Mouse (Mus musculus) kidney, adult 2 months (tissue): ENCODE results near the gene Gm21964.

ENCODE experiments used
- CTCF ChIP-seq: fragments of 200-500 bp; conservative IDR thresholded peaks from 2 replicates; pipeline ENCODE4 v1.5.1; 2011; ENCODE audit warnings: low read depth, mild to moderate bottlenecking, control low read depth, low read length, moderate library complexity, mixed read lengths; ENCODE audit not compliant: insufficient read depth, insufficient read length
- POLR2A ChIP-seq: fragments of 200-500 bp; IDR thresholded peaks from one replicate; pipeline ENCODE4 v1.6.1; 2011; ENCODE audit warnings: low read depth, low read length, control low read depth

- TF ChIP-seq CTCF (no peak), POLR2A (no peak)
Observed at GRCm38 (mm10) chr8:110134236-110134635, 33.2 kb downstream of the Gm21964 start.
